Mouse (Mus musculus) spleen, adult 2 months (tissue): ENCODE data around the gene Gm7534. TPM values are rescaled to one million over a fixed set of nuclear protein-coding genes. Genes with fewer than 3 reads are reported as not detected.
A peak's percentile ranks its signal among the peaks of the same experiment; 100 is the strongest.

Source experiments
- DNase-seq, 2 experiments: peaks; one replicate each; pipeline versions ENCODE4 v3.0.0 to v3.0.0-alpha.2; 2012 to 2021; ENCODE audit warnings: low spot score in 2 of 2, low read depth in 1 of 2
- H3K27ac ChIP-seq: fragments of 200-500 bp; 2 replicates; pipeline ENCODE4 v1.5.1; 2012; ENCODE audit warnings: low read length, inconsistent platforms; ENCODE audit not compliant: insufficient read depth
- H3K27me3 ChIP-seq: fragments of 200-500 bp; 2 replicates; pipeline ENCODE4 v1.6.1; 2012; ENCODE audit warnings: mild to moderate bottlenecking, moderate library complexity, low read length, inconsistent platforms; ENCODE audit not compliant: control insufficient read depth, insufficient read depth
- H3K36me3 ChIP-seq: fragments of 200-500 bp; 2 replicates; pipeline ENCODE4 v1.6.1; 2012; ENCODE audit warnings: mild to moderate bottlenecking, low read length, inconsistent platforms; ENCODE audit not compliant: control insufficient read depth, insufficient read depth
- H3K4me1 ChIP-seq: fragments of 200-500 bp; 2 replicates; pipeline ENCODE4 v1.6.1; 2011; ENCODE audit warnings: inconsistent platforms; ENCODE audit not compliant: control insufficient read depth, insufficient read depth, insufficient read length
- H3K4me3 ChIP-seq: fragments of 200-500 bp; 2 replicates; pipeline ENCODE4 v1.5.1; 2011; ENCODE audit warnings: mild to moderate bottlenecking, inconsistent platforms; ENCODE audit not compliant: insufficient read depth, insufficient read length; ENCODE audit errors: extremely low read depth
- CTCF ChIP-seq: fragments of 200-500 bp; IDR thresholded peaks from 2 replicates; pipeline ENCODE4 v1.5.1; 2011; ENCODE audit warnings: mild to moderate bottlenecking, inconsistent platforms; ENCODE audit not compliant: insufficient read depth, insufficient read length, insufficient replicate concordance; ENCODE audit errors: extremely low read depth
- POLR2A ChIP-seq: fragments of 200-500 bp; IDR thresholded peaks from 2 replicates; pipeline ENCODE4 v1.6.1; 2011; ENCODE audit warnings: low read depth, low read length, inconsistent platforms
- WGBS: fragments of 180-500 bp; shearing (Covaris S2); methylation state at CpG from one replicate; pipeline ENCODE4 v1.1.7; 2018; 5-methylcytosine and 5-hydroxymethylcytosine counted together
- polyA plus RNA-seq: library from polyadenylated mRNA; depleted of rRNA; stranded (reverse); fragments of >200 nt; gene quantifications from 2 replicates; pipeline ENCODE4 v1.2.3, GENCODE M21; 2012

The Gm7534 gene
- polyA plus RNA-seq, 1 experiment, result not detected

DNA sequence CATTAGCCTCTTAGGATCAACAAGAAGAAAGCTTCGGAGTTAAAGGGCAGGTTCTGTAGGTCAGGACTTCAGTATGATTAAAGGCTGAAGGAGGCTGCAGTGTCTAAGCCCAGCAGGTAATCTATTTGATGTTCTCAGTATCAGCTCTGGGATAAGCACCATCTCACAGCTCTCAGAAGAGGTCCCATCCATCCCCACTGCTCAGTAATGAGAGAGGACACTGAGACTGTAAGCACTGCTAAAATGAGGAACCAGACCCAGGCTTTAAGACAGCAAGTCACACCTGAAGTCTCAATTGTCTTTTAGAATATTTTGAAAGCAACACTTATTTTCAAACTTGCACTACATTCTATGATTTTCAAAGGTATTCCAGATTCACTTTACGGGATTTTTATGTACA, 45.2 kb downstream of the Gm7534 start:
- Histone ChIP-seq H3K4me3 (no peak overlapping the region), H3K36me3 (no peaks in the 10 kb centered on the region), H3K4me1 (peaks cover 12% of the 10 kb centered on the region), H3K27me3 (no peaks in the 10 kb centered on the region), H3K27ac (peak overlapping the region; percentile 3; the same call in 1 of the 2 replicates)
- no peak for DNase-seq
- no peak for TF ChIP-seq POLR2A
- no peak for TF ChIP-seq CTCF
- 91% methylated on average over 2 of the region's 2 CpGs for WGBS

- Histone ChIP-seq H3K27me3 (no peaks in the 10 kb centered on the region), H3K4me3 (no peak overlapping the region), H3K27ac (peak overlapping the region; percentile 40; the same call in 1 of the 2 replicates), H3K4me1 (peaks cover 12% of the 10 kb centered on the region), H3K36me3 (peaks cover 2% of the 10 kb centered on the region)
- DNase-seq, result no peak
- 78% methylated on average over 8 of the region's 8 CpGs for WGBS
- TF ChIP-seq CTCF (no peak), POLR2A (no peak)
Measured at GRCm38 (mm10) chr4:134156744-134157143, 46.1 kb downstream of the Gm7534 start.

DNA sequence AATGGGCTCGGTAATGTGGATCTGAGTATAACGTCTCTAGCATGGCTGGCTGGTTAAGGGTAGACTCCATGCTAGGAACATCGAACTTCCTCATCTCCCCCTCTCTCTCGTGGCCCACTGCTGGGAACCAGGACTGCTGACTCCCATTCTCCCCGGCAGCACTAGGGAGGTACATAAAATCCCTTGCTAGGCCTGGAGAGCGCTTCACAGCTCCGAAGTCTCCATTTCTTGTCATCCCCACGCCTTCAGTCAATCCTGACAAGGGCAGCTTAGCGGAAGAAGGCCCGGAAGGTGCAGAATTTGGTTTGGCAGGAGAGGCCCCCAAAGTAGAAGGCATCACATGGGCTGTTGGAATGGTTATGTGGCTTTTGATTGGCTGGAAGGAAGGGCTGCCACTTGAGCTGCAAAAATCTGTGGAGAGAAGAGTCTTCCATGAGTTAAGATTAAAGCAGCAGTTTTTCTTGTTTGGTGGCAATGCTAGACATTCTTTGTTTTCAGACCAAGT, 46.8 kb downstream of the Gm7534 start:
- no peak for DNase-seq
- no peak overlapping the region for H3K27ac ChIP-seq
- peaks cover 12% of the 10 kb centered on the region for H3K4me1 ChIP-seq
- TF ChIP-seq POLR2A, result no peak
- no peak for TF ChIP-seq CTCF
- H3K36me3 ChIP-seq, result peaks cover 2% of the 10 kb centered on the region
- no peaks in the 10 kb centered on the region for H3K27me3 ChIP-seq
- no peak overlapping the region for H3K4me3 ChIP-seq
- 94% methylated on average over 10 of the region's 10 CpGs for WGBS

GRCm38 (mm10) chr4:134155531-134155930, 47.3 kb downstream of the Gm7534 start:
- Histone ChIP-seq H3K36me3 (peaks cover 2% of the 10 kb centered on the region), H3K4me1 (peaks cover 12% of the 10 kb centered on the region), H3K4me3 (no peak overlapping the region), H3K27ac (no peak overlapping the region), H3K27me3 (no peaks in the 10 kb centered on the region)
- TF ChIP-seq POLR2A, result no peak
- TF ChIP-seq CTCF, result no peak
- no peak for DNase-seq
- 92% methylated on average over 6 of the region's 6 CpGs for WGBS

DNA sequence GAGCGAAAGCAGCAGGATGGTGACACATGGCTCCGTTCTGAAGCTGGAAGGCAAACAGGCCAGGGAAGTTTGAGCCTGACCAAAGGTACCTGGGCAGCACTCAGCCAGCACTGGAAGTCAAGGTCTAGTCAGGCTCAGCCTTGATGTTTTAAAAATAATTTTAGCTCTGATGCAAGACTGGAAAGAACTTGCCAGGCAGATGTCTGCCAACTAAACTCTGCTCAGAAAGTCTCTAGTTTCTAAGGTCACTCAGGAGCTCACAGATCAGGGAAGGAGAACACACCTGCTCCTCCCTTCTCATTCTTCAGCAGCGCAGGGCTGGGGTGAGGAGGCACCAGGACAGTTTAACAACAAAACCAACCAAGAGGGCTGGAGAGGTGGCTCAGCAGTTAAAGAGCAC, 48.5 kb downstream of the Gm7534 start:
- Histone ChIP-seq H3K4me1 (peaks cover 12% of the 10 kb centered on the region), H3K27me3 (no peaks in the 10 kb centered on the region), H3K36me3 (peaks cover 2% of the 10 kb centered on the region), H3K4me3 (no peak overlapping the region), H3K27ac (no peak overlapping the region)
- 97% methylated on average over 3 of the region's 3 CpGs for WGBS
- no peak for TF ChIP-seq CTCF
- no peak for TF ChIP-seq POLR2A
- no peak for DNase-seq

- WGBS, result 95% methylated on average over 3 of the region's 3 CpGs
- no peak overlapping the region for H3K4me3 ChIP-seq
- no peak for DNase-seq
- H3K36me3 ChIP-seq, result peaks cover 2% of the 10 kb centered on the region
- peaks cover 8% of the 10 kb centered on the region for H3K4me1 ChIP-seq
- no peak overlapping the region for H3K27ac ChIP-seq
- TF ChIP-seq POLR2A, result no peak
- no peak for TF ChIP-seq CTCF
- H3K27me3 ChIP-seq, result no peaks in the 10 kb centered on the region
Measured at GRCm38 (mm10) chr4:134153656-134154055, 49.1 kb downstream of the Gm7534 start.

DNA sequence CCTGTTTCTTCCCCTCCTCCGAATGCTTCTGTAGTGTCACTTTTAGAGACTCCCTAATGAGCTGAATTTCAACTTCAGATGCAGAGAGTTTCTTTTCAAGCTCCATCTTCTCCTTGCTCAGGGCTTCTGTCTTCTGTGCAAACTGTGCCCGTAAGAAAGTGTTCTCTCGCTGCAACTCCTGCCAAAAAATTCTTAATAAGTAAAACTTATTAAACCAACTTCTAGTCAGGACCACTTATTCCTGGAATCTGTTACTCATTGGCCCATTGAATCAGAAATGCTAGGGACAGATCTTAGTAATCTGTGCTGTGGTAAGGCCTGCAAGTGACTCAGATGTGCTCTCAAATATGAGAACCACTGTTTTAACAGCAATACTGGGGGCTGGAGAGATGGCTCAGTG, 50.7 kb downstream of the Gm7534 start:
- Histone ChIP-seq H3K27ac (no peak overlapping the region), H3K4me1 (peaks cover 3% of the 10 kb centered on the region; the same call in 1 of the 2 replicates), H3K4me3 (no peak overlapping the region), H3K27me3 (no peaks in the 10 kb centered on the region), H3K36me3 (peaks cover 6% of the 10 kb centered on the region)
- WGBS, result 79% methylated on average over 3 of the region's 3 CpGs
- TF ChIP-seq CTCF, result no peak
- DNase-seq, result no peak
